Mouse (Mus musculus) spleen, postnatal 14 days (tissue): Measurements from ENCODE around the gene Dusp15.
A peak's percentile ranks its signal among the peaks of the same experiment; 100 is the strongest.

Experiments
- DNase-seq, 2 experiments: peaks; one replicate each; pipeline ENCODE4 v3.0.0; 2021 to 2022; ENCODE audit warnings: low spot score in 2 of 2

Dusp15 gene

DNA sequence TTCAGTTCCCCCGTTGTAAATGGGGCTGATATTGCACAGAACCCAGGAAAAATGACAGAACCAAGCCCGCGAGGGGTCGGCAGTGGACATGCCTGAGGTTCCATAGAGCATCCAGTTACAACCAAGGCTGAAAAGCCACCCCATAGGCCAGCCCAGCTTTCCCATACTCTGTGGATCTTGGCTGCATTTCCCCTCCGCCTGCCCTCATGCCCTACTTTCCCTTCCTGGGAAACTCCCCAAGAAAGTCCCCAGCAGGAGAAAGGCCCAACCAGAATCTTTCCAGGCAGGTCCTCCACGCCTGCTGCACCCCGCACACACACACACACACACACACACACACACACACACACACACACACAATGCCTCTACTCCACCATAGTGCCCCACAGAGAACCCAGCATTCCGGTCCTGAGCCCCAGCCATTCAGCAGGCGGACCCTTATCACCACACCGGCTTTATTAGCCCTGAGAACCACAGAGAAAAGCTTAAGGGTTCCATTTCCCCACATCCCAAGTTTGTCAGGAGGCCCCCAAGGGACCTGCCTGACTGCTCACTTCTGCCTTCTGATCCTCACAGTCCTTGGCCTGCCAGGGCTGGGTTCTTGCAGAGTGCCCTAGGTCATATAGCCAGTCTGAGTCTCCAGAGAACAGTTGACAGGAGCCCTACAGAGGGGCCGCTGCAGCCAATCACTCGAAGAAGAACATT, 19.9 kb downstream of the Dusp15 start:
- DNase-seq = no peak

GRCm38 (mm10) chr2:152930276-152930675, 21.2 kb downstream of the Dusp15 start:
- DNase-seq = no peak

DNA sequence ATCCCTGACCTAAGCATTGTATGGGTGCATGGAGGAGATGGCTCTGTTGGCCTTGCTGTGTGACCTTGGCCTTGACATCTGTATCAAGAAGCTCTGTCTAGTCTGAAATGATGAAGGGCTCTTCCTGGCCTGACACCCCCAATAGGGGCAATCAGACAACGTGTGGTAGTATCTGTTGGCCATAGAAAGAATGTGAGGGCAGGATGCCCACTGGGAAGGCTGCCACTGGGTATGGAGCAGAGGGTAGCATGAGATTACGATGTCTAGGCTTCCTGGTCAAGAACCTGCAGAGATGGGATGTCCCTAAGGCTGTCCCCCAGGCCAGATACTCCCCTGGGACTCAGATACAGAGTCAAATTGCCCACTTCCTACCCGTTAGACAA, 22.5 kb downstream of the Dusp15 start:
- no peak for DNase-seq

- no peak for DNase-seq
Measured at GRCm38 (mm10) chr2:152928219-152928987, 23.1 kb downstream of the Dusp15 start.

DNA sequence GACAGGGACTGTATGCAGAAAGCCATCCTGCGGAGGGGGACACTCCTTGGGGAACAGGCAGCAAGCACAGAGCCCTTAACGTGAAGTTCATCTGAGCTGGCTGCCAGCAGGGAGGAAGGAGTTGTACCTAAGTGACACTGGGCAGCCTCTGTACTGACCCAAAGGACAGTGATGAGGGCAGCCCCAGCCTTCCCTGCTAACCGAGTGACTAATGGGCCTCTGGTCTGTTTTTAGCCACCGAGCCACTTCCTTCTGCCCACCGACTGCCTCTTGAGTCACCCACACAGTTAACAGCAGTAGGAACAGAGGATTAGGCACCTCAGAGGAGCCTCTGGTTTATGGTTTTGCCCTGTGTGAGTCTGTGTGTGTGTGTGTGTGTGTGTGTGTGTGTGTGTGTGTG, 24.1 kb downstream of the Dusp15 start:
- no peak for DNase-seq

GRCm38 (mm10) chr2:152926896-152927295, 24.6 kb downstream of the Dusp15 start:
- no peak for DNase-seq

GRCm38 (mm10) chr2:152925189-152925872, 26.2 kb downstream of the Dusp15 start:
- DNase-seq = no peak

DNA sequence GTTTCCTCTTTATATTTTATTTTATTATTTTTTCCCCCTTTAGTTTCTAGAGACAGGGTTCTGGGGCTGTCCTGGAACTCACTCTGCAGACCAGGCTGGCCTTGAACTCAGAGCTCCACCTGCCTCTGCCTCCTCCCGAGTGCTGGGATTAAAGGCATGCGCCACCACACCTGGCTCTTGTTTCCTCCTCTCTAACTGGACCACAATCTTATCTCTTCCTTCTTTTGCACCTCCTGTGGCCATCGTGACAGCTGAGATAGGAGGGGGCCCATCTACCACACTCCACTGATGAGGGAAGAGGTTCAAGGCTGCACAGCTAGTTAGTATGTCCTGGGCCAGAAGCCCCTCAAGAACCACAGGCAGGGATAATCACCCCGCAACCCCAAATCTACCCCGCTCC, 27.0 kb downstream of the Dusp15 start:
- DNase-seq = no peak

DNA sequence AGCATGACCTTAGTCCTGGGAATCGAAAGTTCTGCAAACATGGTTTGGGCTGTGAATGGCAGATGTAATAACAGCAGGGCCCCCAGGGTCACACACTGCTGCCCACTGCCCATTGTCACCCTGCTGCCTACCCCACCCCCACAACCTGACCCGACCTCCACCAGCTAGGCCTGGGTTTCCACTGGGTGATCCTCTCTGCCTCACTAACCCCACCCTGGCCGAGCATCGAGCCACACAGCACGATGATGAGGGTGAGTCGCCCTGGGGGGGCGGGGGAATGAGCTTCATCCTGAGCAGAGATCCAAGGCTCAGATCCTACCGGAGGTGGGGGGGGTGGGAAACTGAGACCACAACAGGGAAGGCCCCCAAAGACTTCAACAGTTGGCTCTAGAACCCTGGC, 27.4 kb downstream of the Dusp15 start:
- no peak for DNase-seq

GRCm38 (mm10) chr2:152923621-152924020, 27.9 kb downstream of the Dusp15 start:
- no peak for DNase-seq

GRCm38 (mm10) chr2:152922376-152922775, 29.1 kb downstream of the Dusp15 start:
- no peak for DNase-seq

DNA sequence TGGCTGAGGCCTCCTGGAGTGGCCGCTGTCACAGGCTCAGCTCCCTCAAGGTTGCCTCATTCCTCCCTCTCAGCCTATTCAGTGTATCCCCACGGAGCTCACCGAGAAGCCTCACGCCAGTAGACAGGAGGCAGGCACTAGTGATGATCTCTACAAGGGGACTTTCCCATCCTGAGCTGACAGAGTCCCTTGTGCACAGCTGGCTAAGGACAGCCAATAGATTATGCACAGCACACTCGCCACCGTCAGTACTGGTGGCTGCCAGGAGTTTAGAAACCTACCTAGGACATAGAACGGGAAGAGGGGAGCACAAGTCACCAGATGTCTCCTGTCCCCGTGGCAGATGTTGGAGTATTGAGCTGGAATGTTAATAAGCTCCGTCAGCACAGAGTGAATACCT, 33.8 kb downstream of the Dusp15 start:
- DNase-seq = no peak

DNA sequence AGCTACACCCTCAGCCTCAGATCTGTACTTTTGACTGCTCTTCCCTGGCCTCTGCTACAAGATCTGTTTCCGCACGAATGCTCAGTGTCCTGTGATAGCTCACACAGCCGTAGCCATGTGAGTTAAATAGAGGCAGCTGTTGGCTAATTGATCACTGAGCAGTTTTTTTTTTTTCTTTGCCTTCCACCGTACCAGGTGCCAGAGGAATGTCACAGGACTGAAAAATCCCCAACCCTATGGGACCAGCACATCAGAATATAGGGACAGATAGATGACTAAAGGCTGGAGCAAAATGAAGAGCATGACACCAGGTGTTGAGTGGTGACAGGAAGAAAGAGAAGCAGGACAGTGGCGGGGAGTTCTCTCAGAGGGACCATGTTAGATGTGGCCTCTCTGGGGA, 35.4 kb downstream of the Dusp15 start:
- no peak for DNase-seq

GRCm38 (mm10) chr2:152915453-152915852, 36.0 kb downstream of the Dusp15 start:
- DNase-seq = no peak

DNA sequence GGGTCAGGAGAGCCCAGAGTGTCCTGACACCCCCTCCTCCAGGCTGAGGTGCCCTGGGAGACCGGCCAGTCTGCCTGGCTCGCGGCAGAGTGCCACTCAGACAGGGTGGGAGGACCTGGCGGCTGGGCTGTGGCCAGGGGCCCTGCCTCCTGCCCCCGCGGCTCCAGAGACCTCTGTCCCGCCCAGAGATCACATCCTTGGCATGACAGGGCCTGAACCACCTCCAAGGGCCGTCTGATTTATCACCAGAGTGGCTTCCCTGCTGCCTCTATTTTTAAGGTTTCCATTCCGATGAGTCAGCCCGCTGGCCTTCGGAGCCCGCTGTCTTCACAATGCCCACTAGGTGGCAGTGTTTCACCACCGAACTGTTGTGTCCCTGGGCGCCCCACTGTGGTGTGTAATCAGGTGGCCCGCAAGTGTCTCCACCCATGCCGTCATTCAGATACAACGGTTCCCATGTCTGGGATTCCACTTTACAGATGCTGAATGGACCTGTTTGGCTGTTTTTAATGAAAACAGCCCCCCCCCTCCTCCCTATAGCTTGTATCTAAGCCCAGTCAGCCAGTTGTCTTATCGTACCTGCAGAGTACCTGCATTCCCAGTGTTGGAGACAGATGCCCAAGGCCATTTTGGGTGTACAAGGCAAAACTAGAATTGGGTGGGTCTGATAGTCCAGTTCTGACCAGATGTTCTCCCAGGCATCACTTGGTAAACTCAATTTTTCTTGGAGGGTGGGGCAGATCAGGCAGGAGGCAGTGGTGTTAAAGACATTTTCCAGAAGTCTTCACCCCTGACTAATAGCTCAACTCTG, 37.0 kb downstream of the Dusp15 start:
- DNase-seq = peak; percentile 46 to 71

DNA sequence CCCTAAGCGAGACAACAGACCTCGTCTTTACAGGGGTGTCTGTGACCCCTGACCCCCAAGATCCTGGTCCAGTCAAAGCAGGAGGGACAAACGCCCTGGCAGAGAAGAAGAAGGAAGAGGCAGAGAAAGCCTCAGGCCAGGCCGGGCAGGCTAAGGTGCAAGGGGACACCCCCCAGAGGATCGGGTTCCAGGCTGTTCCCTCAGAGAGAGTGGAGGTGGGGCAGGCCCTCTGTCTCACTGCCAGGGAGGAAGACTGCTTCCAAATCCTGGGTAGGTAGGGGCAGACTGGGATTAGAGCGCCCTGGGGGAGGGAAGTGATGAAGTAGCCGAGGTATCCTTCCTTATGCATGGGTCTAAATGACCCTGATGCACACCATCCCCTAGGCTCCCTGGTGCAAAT, 38.0 kb downstream of the Dusp15 start:
- no peak for DNase-seq

DNA sequence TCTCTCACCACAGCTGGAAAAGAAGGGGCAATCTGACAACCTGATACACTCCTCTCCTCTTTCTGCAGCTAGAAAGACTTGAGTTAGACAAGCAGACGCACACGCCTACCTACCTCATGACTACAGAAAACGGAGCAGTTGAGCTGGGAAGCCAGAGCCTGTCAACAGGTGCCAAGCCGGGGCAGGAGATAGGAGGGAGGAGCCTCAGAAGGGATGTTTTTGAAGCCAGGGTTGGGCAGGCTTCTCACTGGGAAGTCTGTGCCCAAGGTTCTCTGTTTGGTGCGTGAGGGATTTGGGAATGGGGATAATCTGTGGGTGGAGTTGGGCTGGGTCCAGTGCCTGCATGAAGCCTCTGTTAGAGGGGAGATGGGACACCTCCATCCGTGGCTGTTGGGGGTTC, 40.1 kb downstream of the Dusp15 start:
- DNase-seq = no peak

GRCm38 (mm10) chr2:152911031-152911430, 40.5 kb downstream of the Dusp15 start, which contains the start of gene Mylk2:
TSS of gene Mylk2 (plus strand) at chr2:152911352.
- no peak for DNase-seq

DNA sequence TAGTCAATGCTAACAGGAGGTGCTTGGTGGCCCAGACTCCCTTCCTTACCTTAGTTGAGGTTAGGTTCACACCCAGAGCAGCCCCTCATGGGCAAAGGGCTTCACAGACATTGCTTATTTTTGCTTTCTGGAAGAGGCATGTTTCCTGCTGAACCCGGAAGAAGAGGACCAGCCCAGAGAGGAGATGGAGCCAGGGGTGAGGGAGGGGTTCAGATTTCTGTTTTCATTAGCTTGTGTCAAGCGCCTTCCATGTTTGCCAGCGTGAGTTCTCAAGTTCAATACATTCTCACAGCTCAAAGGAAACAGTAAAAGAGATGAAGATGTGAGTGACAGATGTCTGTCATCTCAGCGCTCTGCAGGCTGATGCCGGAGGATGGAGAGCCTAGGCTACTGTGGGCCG, 41.6 kb downstream of the Dusp15 start:
- no peak for DNase-seq

- DNase-seq = no peak
Measured at GRCm38 (mm10) chr2:152907114-152907943, 44.2 kb downstream of the Dusp15 start.
